Mouse (Mus musculus) stomach, embryonic 15.5 days (tissue): ENCODE results near the gene Olfr215. TPM values are rescaled to one million over a fixed set of nuclear protein-coding genes. Genes with fewer than 3 reads are reported as not detected.
A peak's percentile ranks its signal among the peaks of the same experiment; 100 is the strongest.
"Not testable (repeated sequence)": the region's sequence is repeated elsewhere in the genome, so short reads cannot be mapped to it uniquely, and the experiment has no call there.

ENCODE experiments used
- ATAC-seq: fragments of 200-750 bp; cut with Nextera tagmentation; 2 replicates; pipeline ENCODE4 v1.8.0; 2017; ENCODE audit warnings: low read depth, moderate number of reproducible peaks, moderate TSS enrichment; ENCODE audit not compliant: insufficient read depth, low FRiP score
- H3K27ac ChIP-seq: fragments of 300-500 bp; sonication (generic); 2 replicates; pipeline ENCODE4 v1.5.1; 2015; ENCODE audit warnings: mild to moderate bottlenecking, inconsistent platforms
- H3K27me3 ChIP-seq: fragments of 300-500 bp; sonication (generic); replicated peaks from 2 replicates; pipeline ENCODE4 v1.6.1; 2015; ENCODE audit warnings: inconsistent platforms
- H3K36me3 ChIP-seq: fragments of 300-500 bp; sonication (generic); 2 replicates; pipeline ENCODE4 v1.6.1; 2015; ENCODE audit warnings: inconsistent platforms
- H3K4me1 ChIP-seq: fragments of 300-500 bp; sonication (generic); 2 replicates; pipeline ENCODE4 v1.6.1; 2015; ENCODE audit warnings: inconsistent platforms
- H3K4me2 ChIP-seq: fragments of 300-500 bp; sonication (generic); 2 replicates; pipeline ENCODE4 v1.6.1; 2015; ENCODE audit warnings: mild to moderate bottlenecking, inconsistent platforms
- H3K4me3 ChIP-seq: fragments of 300-500 bp; sonication (generic); replicated peaks from 2 replicates; pipeline ENCODE4 v1.5.1; 2015; ENCODE audit warnings: inconsistent platforms
- H3K9ac ChIP-seq: fragments of 300-500 bp; sonication (generic); 2 replicates; pipeline ENCODE4 v1.6.1; 2015; ENCODE audit warnings: inconsistent platforms
- H3K9me3 ChIP-seq: fragments of 300-500 bp; sonication (generic); 2 replicates; pipeline ENCODE4 v1.6.1; 2016; ENCODE audit warnings: inconsistent platforms
- WGBS: fragments of 180-500 bp; shearing (Covaris S2); methylation state at CpG from one replicate; pipeline ENCODE4 v1.1.7; 2015; 5-methylcytosine and 5-hydroxymethylcytosine counted together
- polyA plus RNA-seq: library from polyadenylated mRNA; unstranded; fragments of >200 nt; fragmentation: Nextera tagmentation; extraction: Ambion mirVana; gene quantifications from 2 replicates; pipeline ENCODE4 v1.2.1, GENCODE M21; 2015

The Olfr215 gene
- not detected in 2 replicates for polyA plus RNA-seq

DNA sequence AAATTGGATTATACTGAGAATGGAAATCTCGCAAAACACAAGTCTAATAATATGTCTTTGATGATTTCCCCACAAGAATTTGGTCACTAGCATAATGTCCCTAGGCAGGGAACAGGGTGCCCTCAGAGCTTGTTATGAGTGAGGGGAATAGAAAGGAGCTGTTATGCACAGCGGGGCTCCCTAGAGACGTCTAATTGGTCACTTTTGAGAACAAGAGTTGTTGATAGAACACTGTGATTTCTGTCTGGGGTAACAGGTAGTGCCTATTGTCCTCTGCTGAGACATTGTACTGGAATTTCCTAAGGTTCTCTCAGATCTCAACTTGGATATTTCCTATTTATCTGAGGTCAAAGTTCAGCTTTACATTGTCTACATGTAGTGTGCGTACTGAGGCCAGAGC lies at the start of gene Olfr215:
Gene Olfr215 (minus strand): TSS at position 101 of the 400 bp plus-strand sequence.
- ATAC-seq, result no peak
- Histone ChIP-seq H3K4me1 (no peaks in the 10 kb centered on the region), H3K9me3 (no peaks in the 10 kb centered on the region), H3K9ac (no peak within 1 kb of the TSS), H3K4me2 (no peak within 1 kb of the TSS), H3K36me3 (no peaks in the 10 kb centered on the region), H3K27me3 (no peaks in the 10 kb centered on the region), H3K27ac (no peak within 1 kb of the TSS), H3K4me3 (no peak within 1 kb of the TSS)
- 72% methylated on average over 4 of the region's 4 CpGs for WGBS

- no peaks in the 10 kb centered on the region for H3K9me3 ChIP-seq
- no peaks in the 10 kb centered on the region for H3K36me3 ChIP-seq
- WGBS, result 26% methylated on average over 1 of the region's 1 CpGs
- no peaks in the 10 kb centered on the region for H3K27me3 ChIP-seq
- peaks cover 17% of the 10 kb centered on the region for H3K4me1 ChIP-seq
- no peak overlapping the region for H3K4me3 ChIP-seq
- H3K27ac ChIP-seq, result no peak overlapping the region
- no peak overlapping the region for H3K9ac ChIP-seq
- H3K4me2 ChIP-seq, result no peak overlapping the region
- no peak for ATAC-seq
Observed at GRCm38 (mm10) chr6:116632129-116632528, 48.1 kb upstream of the Olfr215 start.

GRCm38 (mm10) chr6:116629766-116630165 lies 45.8 kb upstream of the Olfr215 start:
- H3K4me2 ChIP-seq, result no peak overlapping the region
- no peaks in the 10 kb centered on the region for H3K27me3 ChIP-seq
- no peak overlapping the region for H3K27ac ChIP-seq
- no peak overlapping the region for H3K9ac ChIP-seq
- H3K36me3 ChIP-seq, result peaks cover 3% of the 10 kb centered on the region; the same call in 1 of the 2 replicates
- 80% methylated on average over 10 of the region's 10 CpGs for WGBS
- H3K4me3 ChIP-seq, result no peak overlapping the region
- peaks cover 3% of the 10 kb centered on the region; the same call in 1 of the 2 replicates for H3K4me1 ChIP-seq
- no peak for ATAC-seq
- H3K9me3 ChIP-seq, result no peaks in the 10 kb centered on the region

DNA sequence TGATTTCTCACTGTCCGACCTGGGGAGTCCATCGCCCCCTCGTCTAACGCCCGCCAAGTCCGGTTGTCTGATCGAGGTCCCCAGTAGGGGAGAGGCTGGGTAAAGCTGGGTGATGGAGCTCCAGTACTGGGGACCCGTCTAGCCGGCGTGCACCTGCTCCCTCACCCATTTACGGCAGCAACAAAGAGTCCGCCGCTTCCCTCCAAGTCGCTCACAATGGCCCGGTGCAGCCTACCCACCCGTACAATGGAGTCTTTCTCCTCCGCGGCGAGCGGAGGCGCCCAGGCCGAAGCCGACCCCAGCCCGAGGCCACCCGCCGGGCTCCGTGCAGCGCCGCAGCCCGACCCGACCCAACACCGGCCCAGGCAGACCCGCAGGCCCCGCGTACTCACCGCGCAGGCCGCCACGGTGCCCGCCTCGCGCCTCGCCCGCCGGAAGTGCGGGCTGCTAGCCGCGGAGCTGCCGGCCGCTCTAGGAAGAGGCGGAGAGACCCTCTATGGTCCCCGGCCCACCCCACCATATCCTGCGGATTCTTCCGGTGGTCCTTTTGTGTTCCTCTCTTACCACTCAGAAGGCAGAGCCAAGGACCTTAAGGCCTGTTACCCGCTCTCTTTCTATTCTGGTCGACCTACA lies 44.7 kb upstream of the Olfr215 start, which contains the start of gene Zfp422:
Gene Zfp422 (minus strand): TSS at position 461 of the 633 bp plus-strand sequence.
- H3K4me2 ChIP-seq, result peak within 1 kb of the TSS; percentile 54
- no peaks in the 10 kb centered on the region for H3K9me3 ChIP-seq
- under 1% methylated on average over 56 of the region's 56 CpGs for WGBS
- H3K27ac ChIP-seq, result peak within 1 kb of the TSS; percentile 90
- peak within 1 kb of the TSS; percentile 86 for H3K9ac ChIP-seq
- peaks cover 6% of the 10 kb centered on the region; the same call in 1 of the 2 replicates for H3K36me3 ChIP-seq
- no peaks in the 10 kb centered on the region; the same call in 1 of the 2 replicates for H3K4me1 ChIP-seq
- peak within 1 kb of the TSS; percentile 78 for H3K4me3 ChIP-seq
- peak; percentile 85 for ATAC-seq
- no peaks in the 10 kb centered on the region for H3K27me3 ChIP-seq

DNA sequence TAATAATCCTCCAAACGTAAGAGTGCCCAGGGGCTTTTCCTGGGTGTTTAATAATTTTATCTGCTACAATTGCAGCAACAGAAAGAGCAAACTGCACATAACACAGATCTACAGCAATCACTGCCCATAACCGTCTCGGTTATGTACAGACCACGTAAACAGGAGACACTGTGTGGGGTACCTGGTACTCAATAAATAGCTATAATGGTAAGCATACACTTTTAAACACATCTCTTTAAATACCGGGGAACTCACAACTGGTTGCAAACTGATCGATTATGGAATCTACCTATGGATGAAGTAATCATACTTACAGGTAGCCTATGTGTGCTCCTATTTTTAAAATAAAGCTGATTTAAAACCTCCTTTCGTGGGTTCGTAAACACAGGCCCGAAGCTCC lies 44.1 kb upstream of the Olfr215 start:
- Histone ChIP-seq H3K9ac (peak overlapping the region; percentile 86), H3K9me3 (no peaks in the 10 kb centered on the region), H3K27ac (peak overlapping the region; percentile 90), H3K4me2 (peak overlapping the region; percentile 54), H3K27me3 (no peaks in the 10 kb centered on the region), H3K36me3 (peaks cover 6% of the 10 kb centered on the region; the same call in 1 of the 2 replicates), H3K4me3 (peak overlapping the region; percentile 78), H3K4me1 (no peaks in the 10 kb centered on the region; the same call in 1 of the 2 replicates)
- no peak for ATAC-seq
- WGBS, result 9% methylated on average over 9 of the region's 9 CpGs

- 98% methylated on average over 9 of the region's 9 CpGs for WGBS
- not testable (repeated sequence) for H3K4me2 ChIP-seq, ATAC-seq, H3K4me1 ChIP-seq, H3K9me3 ChIP-seq, H3K36me3 ChIP-seq, H3K27ac ChIP-seq, H3K9ac ChIP-seq, H3K27me3 ChIP-seq, H3K4me3 ChIP-seq
Observed at GRCm38 (mm10) chr6:116626417-116626816, 42.4 kb upstream of the Olfr215 start.

- ATAC-seq, result no peak
- no peaks in the 10 kb centered on the region for H3K4me1 ChIP-seq
- no peak overlapping the region for H3K9ac ChIP-seq
- 60% methylated on average over 8 of the region's 8 CpGs for WGBS
- H3K4me2 ChIP-seq, result no peak overlapping the region
- H3K9me3 ChIP-seq, result no peaks in the 10 kb centered on the region
- H3K27me3 ChIP-seq, result no peaks in the 10 kb centered on the region
- no peak overlapping the region for H3K4me3 ChIP-seq
- peaks cover 6% of the 10 kb centered on the region; the same call in 1 of the 2 replicates for H3K36me3 ChIP-seq
- H3K27ac ChIP-seq, result no peak overlapping the region
Observed at GRCm38 (mm10) chr6:116621318-116622023, 37.5 kb upstream of the Olfr215 start.

DNA sequence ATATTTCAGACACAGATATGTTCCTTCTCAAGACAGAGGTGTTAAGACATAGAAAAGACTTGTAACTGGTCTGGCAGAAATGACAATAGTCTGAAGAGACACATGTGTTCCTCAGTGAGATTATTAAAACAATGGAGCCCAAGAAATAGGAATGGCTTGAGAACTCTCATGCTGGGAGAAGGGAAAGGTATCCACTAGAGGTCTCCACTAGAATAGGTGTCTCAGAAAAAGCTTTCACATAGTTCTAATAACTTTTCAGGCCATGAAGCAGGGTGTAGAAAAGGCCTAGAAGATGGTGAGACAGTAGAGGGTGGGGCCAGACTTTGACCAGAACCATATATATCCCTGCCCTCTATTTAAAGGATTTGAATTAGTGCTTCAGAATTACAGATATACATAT lies 34.1 kb upstream of the Olfr215 start:
- no peaks in the 10 kb centered on the region for H3K27me3 ChIP-seq
- no peak overlapping the region for H3K9ac ChIP-seq
- H3K4me3 ChIP-seq, result no peak overlapping the region
- H3K4me1 ChIP-seq, result no peaks in the 10 kb centered on the region
- no peaks in the 10 kb centered on the region for H3K36me3 ChIP-seq
- H3K4me2 ChIP-seq, result no peak overlapping the region
- no peaks in the 10 kb centered on the region for H3K9me3 ChIP-seq
- ATAC-seq, result no peak
- no peak overlapping the region for H3K27ac ChIP-seq

DNA sequence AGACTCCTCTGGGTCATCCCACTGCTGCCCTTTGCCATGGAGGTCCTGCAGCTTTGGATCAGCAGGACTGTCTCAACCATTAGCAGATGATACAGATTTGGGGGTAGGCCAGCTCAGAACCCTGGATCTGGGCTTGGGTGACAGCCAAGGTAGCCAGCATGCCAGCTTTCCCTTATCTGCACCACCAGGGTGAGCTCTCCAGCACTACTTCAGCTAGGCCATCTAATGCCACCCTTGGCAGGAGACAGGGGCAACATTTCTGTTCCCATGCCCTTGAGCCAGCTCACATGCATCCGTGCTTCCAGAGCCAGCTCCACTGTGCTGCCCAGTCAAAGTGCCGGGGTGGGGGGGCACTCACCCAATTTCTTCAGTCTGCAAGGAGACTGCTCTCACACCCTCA lies 31.7 kb upstream of the Olfr215 start:
- no peaks in the 10 kb centered on the region for H3K4me1 ChIP-seq
- no peaks in the 10 kb centered on the region for H3K36me3 ChIP-seq
- H3K4me2 ChIP-seq, result no peak overlapping the region
- H3K27ac ChIP-seq, result no peak overlapping the region
- no peak overlapping the region for H3K9ac ChIP-seq
- WGBS, result 85% methylated on average over 2 of the region's 2 CpGs
- no peak for ATAC-seq
- H3K27me3 ChIP-seq, result no peaks in the 10 kb centered on the region
- no peaks in the 10 kb centered on the region for H3K9me3 ChIP-seq
- no peak overlapping the region for H3K4me3 ChIP-seq

DNA sequence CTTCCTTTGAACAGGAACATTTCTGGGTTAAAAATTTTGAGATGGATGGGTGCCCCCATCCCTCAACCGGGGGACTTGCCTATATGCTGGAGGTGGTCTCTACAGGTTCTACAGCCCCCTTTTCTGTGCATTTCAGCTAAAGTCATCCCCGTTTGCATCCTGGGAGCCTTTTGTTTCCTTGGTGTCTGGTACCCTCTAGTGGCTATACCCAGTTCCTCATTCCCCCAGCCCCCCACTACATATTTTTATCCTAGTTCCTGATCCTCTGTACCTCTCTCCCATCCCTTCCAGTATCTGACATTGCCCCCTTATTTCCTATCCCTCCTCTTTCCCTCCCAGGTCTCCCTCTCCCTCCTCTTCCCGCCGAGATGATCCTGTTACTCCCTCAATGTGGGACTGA lies 23.2 kb upstream of the Olfr215 start:
- H3K27ac ChIP-seq, result no peak overlapping the region
- 38% methylated on average over 4 of the region's 4 CpGs for WGBS
- ATAC-seq, result no peak

DNA sequence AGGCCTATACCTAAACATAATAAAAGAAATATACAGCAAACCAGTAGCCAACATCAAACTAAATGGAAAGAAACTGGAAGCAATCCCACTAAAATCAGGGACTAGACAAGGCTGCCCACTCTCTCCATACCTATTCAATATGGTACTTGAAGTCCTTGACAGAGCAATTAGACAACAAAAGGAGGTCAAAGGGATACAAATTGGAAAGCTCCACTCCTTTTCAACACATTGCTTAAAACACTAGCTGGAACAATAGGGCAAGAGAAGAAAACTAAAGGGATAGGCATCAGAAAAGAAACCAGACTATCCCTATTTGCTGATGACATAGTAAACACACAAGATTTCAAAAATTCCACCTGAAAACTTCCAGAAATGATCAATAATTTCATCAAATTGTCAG lies 17.0 kb upstream of the Olfr215 start:
- H3K27me3 ChIP-seq, H3K9me3 ChIP-seq, H3K9ac ChIP-seq, H3K4me1 ChIP-seq, ATAC-seq, H3K27ac ChIP-seq, H3K4me2 ChIP-seq, H3K36me3 ChIP-seq, H3K4me3 ChIP-seq: not testable (repeated sequence)

More for the DNA sequence above, 23.2 kb upstream of the Olfr215 start:
- Histone ChIP-seq H3K9ac (no peak overlapping the region), H3K36me3 (no peaks in the 10 kb centered on the region), H3K4me1 (no peaks in the 10 kb centered on the region), H3K9me3 (no peaks in the 10 kb centered on the region), H3K27me3 (no peaks in the 10 kb centered on the region), H3K4me3 (no peak overlapping the region), H3K4me2 (no peak overlapping the region)

- no peak overlapping the region for H3K4me2 ChIP-seq
- no peaks in the 10 kb centered on the region for H3K9me3 ChIP-seq
- H3K27ac ChIP-seq, result no peak overlapping the region
- H3K36me3 ChIP-seq, result no peaks in the 10 kb centered on the region
- no peak overlapping the region for H3K9ac ChIP-seq
- WGBS, result 35% methylated on average over 3 of the region's 3 CpGs
- H3K27me3 ChIP-seq, result no peaks in the 10 kb centered on the region
- H3K4me1 ChIP-seq, result no peaks in the 10 kb centered on the region
- no peak overlapping the region for H3K4me3 ChIP-seq
- ATAC-seq, result no peak
Observed at GRCm38 (mm10) chr6:116569834-116570233, 14.2 kb downstream of the Olfr215 start.
